Mouse (Mus musculus): ENCODE results near the gene Mettl7a2. TPM values are rescaled to one million over a fixed set of nuclear protein-coding genes. Genes with fewer than 3 reads are reported as not detected.

Mettl7a2 gene
- polyA plus RNA-seq (2014; fragmentation: Illumina TruSeq; extraction: RNeasy Lipid Tissue Mini Kit (QIAGEN cat#74804); ENCODE audit: low read depth, low replicate concordance), result 164 TPM

DNA sequence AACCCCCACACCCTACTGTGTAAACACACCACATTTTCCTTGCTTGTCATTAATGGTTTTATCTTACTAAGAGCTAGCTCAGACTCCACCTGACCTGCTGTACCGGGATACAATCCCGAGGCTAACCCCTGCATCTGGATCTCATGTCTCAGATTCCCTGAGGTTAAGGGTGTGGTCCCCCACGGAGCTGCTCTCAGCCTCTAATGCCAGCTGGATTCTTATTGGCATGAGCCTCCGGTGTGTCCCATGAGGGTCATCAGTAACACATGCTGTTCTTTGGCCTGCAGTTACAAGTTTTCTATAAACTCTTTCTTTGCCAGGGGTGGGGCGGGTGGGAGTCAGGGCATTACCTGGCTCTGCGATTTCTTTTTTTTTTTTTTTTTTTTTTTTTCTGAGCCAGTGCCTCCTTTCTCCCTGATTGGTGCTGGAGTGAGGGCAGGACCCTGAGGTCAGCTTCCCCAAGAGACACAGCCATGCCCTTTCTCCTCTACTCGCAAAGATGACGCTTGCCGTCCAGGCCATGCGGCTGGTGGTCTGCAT, at the start of gene Mettl7a2, which contains the start of gene Methig1:
TSS of gene Mettl7a2 (plus strand) at position 490 of the 540 bp plus-strand sequence.
TSS of gene Methig1 (plus strand) at position 439 of the 540 bp plus-strand sequence.

DNA sequence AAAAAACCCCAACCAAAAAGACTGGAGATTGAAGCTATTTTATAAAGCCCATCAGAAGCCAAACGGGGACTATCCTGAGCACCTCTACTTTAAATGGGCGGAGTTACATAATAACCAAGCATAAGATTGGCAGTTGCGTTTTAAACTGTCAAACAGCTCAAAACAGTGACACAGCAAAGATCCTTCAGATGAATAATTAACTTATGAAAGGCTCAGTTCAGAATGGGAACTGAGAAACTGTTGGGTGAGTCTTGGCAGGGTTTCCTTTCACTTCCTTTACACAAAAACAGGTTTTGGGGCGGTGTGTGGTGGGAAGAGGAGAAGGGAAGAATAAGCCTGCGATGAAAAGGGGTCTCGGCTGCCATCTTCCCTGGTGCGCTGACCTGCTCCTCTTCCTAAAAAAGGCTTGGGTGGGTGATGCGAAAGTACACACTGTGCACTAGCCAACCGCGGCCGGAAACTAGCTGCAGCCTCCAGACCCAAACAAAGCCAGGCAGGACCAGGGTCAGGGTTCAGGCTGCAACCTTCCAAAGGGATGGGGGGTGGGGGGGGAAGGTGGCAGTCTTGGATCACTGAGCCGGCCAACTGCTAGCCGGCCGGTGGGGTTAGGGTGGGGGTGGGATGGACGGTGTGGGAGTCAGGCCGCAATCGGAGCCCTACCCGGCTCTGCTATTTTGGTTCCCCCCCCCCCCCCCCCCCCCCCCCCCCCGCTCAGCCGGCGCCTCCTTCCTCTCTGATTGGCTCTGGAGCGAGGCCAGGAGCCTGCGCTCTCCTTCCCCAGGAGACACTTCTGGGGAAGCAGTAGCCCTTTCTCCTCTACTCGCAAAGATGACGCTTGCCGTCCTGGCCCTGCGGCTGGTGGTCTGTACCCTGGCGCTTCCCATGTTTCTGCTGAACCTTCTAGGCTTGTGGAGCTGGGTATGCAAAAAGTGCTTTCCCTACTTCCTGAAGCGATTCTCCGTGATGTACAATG, 48.7 kb upstream of the Mettl7a2 start, which contains the start of gene Mettl7a1:
TSS of gene Mettl7a1 (plus strand) at position 122 of the 973 bp plus-strand sequence.

DNA sequence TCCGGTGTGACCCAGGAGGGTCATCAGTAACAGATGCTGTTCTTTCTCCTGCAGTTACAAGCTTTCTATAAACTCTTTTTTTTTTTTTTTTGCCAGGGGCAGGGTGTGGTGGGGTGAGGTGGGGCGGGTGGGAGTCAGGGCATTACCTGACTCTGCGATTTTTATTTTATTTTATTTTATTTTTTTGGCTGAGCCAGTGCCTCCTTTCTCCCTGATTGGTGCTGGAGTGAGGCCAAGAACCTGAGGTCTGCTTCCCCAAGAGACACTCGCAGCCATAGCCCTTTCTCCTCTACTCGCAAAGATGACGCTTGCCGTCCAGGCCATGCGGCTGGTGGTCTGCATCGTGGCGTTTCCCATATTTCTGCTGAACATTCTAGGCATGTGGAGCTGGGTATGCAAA, 18.4 kb upstream of the Mettl7a2 start, which contains the start of gene Mettl7a3:
TSS of gene Mettl7a3 (plus strand) at position 301 of the 400 bp plus-strand sequence.

DNA sequence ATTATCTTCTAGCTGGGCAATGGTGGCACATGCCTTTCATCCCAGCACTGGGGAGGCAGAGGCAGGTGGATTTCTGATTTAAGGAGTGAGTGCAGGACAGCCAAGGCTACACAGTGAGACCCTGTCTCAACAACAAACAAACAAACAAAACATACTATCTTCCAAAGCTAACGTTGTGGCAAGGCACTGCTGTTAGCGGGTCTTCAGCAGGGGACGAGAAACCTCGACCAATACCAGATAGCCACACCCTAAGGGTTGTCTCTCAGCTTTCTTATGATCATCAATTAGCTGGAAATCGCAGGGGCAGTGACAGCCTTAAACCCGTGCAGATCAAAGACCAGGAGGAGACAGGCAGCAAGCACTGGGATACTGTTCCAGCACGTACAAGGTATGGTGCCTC, 11.2 kb downstream of the Mettl7a2 start, which contains the start of gene Higd1c:
TSS of gene Higd1c (plus strand) at position 301 of the 400 bp plus-strand sequence.

Other genes with a start within 250 kb of the Mettl7a2 start
- 51.4 TPM for gene Atf1, start 125.4 kb upstream of the Mettl7a2 start, polyA plus RNA-seq (2014; fragmentation: Illumina TruSeq; extraction: RNeasy Lipid Tissue Mini Kit (QIAGEN cat#74804); ENCODE audit: low read depth, low replicate concordance)
- gene Tmprss12, start 72.4 kb upstream of the Mettl7a2 start, polyA plus RNA-seq (2014; fragmentation: Illumina TruSeq; extraction: RNeasy Lipid Tissue Mini Kit (QIAGEN cat#74804); ENCODE audit: low read depth, low replicate concordance), result not detected
- 437 TPM for gene Mettl7a1, start 49.1 kb upstream of the Mettl7a2 start, polyA plus RNA-seq (2014; fragmentation: Illumina TruSeq; extraction: RNeasy Lipid Tissue Mini Kit (QIAGEN cat#74804); ENCODE audit: low read depth, low replicate concordance)
- not detected for gene Mettl7a3, start 18.3 kb upstream of the Mettl7a2 start, polyA plus RNA-seq (2014; fragmentation: Illumina TruSeq; extraction: RNeasy Lipid Tissue Mini Kit (QIAGEN cat#74804); ENCODE audit: low read depth, low replicate concordance)
- gene Methig1, start 51 bp upstream of the Mettl7a2 start, polyA plus RNA-seq (2014; fragmentation: Illumina TruSeq; extraction: RNeasy Lipid Tissue Mini Kit (QIAGEN cat#74804); ENCODE audit: low read depth, low replicate concordance), result 13.5 TPM
- not detected for gene Higd1c, start 11.3 kb downstream of the Mettl7a2 start, polyA plus RNA-seq (2014; fragmentation: Illumina TruSeq; extraction: RNeasy Lipid Tissue Mini Kit (QIAGEN cat#74804); ENCODE audit: low read depth, low replicate concordance)
- 0.49 TPM for gene Gm5475, start 68.9 kb downstream of the Mettl7a2 start, polyA plus RNA-seq (2014; fragmentation: Illumina TruSeq; extraction: RNeasy Lipid Tissue Mini Kit (QIAGEN cat#74804); ENCODE audit: low read depth, low replicate concordance)
- 22.7 TPM for gene Slc11a2, start 71.9 kb downstream of the Mettl7a2 start, polyA plus RNA-seq (2014; fragmentation: Illumina TruSeq; extraction: RNeasy Lipid Tissue Mini Kit (QIAGEN cat#74804); ENCODE audit: low read depth, low replicate concordance)
- 21.3 TPM for gene Letmd1, start 115.8 kb downstream of the Mettl7a2 start, polyA plus RNA-seq (2014; fragmentation: Illumina TruSeq; extraction: RNeasy Lipid Tissue Mini Kit (QIAGEN cat#74804); ENCODE audit: low read depth, low replicate concordance)
- 1.3 TPM for gene Csrnp2, start 142.3 kb downstream of the Mettl7a2 start, polyA plus RNA-seq (2014; fragmentation: Illumina TruSeq; extraction: RNeasy Lipid Tissue Mini Kit (QIAGEN cat#74804); ENCODE audit: low read depth, low replicate concordance)
- 9.4 TPM for gene Tfcp2, start 198.8 kb downstream of the Mettl7a2 start, polyA plus RNA-seq (2014; fragmentation: Illumina TruSeq; extraction: RNeasy Lipid Tissue Mini Kit (QIAGEN cat#74804); ENCODE audit: low read depth, low replicate concordance)
- gene Pou6f1, start 246.8 kb downstream of the Mettl7a2 start, polyA plus RNA-seq (2014; fragmentation: Illumina TruSeq; extraction: RNeasy Lipid Tissue Mini Kit (QIAGEN cat#74804); ENCODE audit: low read depth, low replicate concordance), result 4.9 TPM